Mouse (Mus musculus): Measurements from ENCODE around the gene Slc35c2.

GRCm38 (mm10) chr2:165256213-165256612 is 31.5 kb downstream of the Slc35c2 start:
- TF ChIP-seq CTCF (IDR thresholded peaks at IDR 0.05; ENCODE audit: insufficient read depth, low read length) (no peak), POLR2A (IDR thresholded peaks at IDR 0.05; ENCODE audit: borderline replicate concordance, extremely low read depth, low read depth, low read length) (no peak)
